Mouse (Mus musculus) splenic B cell, adult 2 months (primary cell): ENCODE data around the gene Zfp639.
A peak's percentile ranks its signal among the peaks of the same experiment; 100 is the strongest.

Source experiments
- DNase-seq: peaks from one replicate; pipeline ENCODE4 v3.0.0-alpha.2; 2011; ENCODE audit warnings: low read depth, low spot score
- H3K27me3 ChIP-seq: 2 replicates; pipeline ENCODE4 v1.6.1; 2012; ENCODE audit warnings: mild to moderate bottlenecking, low read length, moderate library complexity, mixed read lengths; ENCODE audit not compliant: control insufficient read depth, poor library complexity, insufficient read depth, severe bottlenecking
- H3K36me3 ChIP-seq: 2 replicates; pipeline ENCODE4 v1.6.1; 2012; ENCODE audit warnings: mild to moderate bottlenecking, low read length, moderate library complexity, mixed read lengths; ENCODE audit not compliant: control insufficient read depth, poor library complexity, insufficient read depth, severe bottlenecking

The Zfp639 gene

GRCm38 (mm10) chr3:32509496-32510374 lies at the start of gene Zfp639:
Gene Zfp639, plus strand, starts transcription at chr3:32510259.
- no peak for DNase-seq
- peaks cover 5% of the 10 kb centered on the region; the same call in 1 of the 2 replicates for H3K36me3 ChIP-seq
- H3K27me3 ChIP-seq, result no peaks in the 10 kb centered on the region

GRCm38 (mm10) chr3:32467321-32467720 lies 42.7 kb upstream of the Zfp639 start:
- H3K36me3 ChIP-seq, result peaks cover 8% of the 10 kb centered on the region
- DNase-seq, result no peak
- H3K27me3 ChIP-seq, result no peaks in the 10 kb centered on the region

GRCm38 (mm10) chr3:32468411-32468810 lies 41.6 kb upstream of the Zfp639 start:
- no peaks in the 10 kb centered on the region for H3K36me3 ChIP-seq
- no peaks in the 10 kb centered on the region for H3K27me3 ChIP-seq
- no peak for DNase-seq

- Histone ChIP-seq H3K27me3 (no peaks in the 10 kb centered on the region), H3K36me3 (no peaks in the 10 kb centered on the region)
- no peak for DNase-seq
Measured at GRCm38 (mm10) chr3:32470449-32470848, 39.6 kb upstream of the Zfp639 start.

DNA sequence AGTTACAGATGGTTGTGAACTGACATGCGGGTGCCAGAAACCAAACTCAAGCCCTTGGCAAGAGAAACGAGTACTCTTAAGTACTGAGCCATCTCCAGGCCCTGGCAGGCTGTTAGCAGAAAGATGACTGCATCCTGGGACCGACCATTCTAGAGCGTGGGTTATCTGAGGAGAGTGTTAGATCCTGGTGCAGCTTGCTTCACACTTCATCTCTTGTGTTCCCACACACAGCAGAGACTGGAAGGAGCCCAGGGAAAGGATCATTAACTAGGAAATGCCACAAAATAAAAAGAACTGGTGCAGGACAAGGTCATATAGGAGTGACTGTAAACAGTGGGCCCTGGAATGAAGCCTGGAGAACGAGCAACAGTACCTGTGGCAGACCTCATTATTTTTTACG lies 39.0 kb upstream of the Zfp639 start:
- Histone ChIP-seq H3K36me3 (no peaks in the 10 kb centered on the region), H3K27me3 (no peaks in the 10 kb centered on the region)
- DNase-seq, result no peak

GRCm38 (mm10) chr3:32472191-32472900 lies 37.7 kb upstream of the Zfp639 start:
- DNase-seq, result no peak
- Histone ChIP-seq H3K27me3 (no peaks in the 10 kb centered on the region), H3K36me3 (no peaks in the 10 kb centered on the region)

- H3K36me3 ChIP-seq, result no peaks in the 10 kb centered on the region
- no peaks in the 10 kb centered on the region for H3K27me3 ChIP-seq
- DNase-seq, result no peak
Measured at GRCm38 (mm10) chr3:32473184-32473583, 36.9 kb upstream of the Zfp639 start.

DNA sequence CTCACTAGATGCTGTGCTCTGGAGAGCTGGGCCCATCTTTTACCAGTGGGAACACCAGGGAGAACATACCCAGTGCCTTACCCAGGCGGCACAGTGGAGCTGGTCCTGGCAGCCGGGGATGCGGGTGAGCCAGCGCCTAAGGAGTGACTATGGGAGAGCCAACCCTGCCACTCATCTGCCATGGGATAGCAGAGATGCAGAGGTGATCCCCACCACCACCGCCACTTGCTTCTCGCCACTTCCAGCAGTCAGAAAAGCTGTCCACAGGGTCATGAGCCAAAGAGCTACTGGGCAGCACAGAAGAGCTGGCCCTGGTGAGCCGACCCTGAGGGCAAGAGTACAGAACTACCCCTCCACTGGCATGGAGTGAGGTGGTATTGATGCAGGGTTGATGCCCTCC lies 30.1 kb upstream of the Zfp639 start:
- Histone ChIP-seq H3K27me3 (no peaks in the 10 kb centered on the region), H3K36me3 (no peaks in the 10 kb centered on the region)
- no peak for DNase-seq

DNA sequence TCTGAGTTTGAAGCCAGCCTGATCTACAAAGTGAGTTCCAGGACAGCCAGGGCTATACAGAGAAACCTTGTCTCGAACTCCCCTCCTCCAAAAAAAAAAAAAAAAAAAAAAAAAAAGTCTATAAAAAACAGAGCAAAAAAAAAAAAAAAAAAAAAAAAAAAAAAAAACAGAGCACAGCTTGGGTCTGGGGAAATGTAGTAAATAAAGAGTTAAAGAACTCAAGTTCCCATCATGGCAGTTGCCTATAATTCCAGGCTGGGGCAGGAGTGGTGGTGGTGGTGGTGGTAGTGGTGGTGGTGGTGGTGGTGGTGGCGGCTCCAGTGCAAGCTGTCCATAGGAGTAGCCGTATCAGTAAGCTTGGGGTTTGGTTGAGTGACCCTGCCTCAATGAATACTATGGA lies 27.0 kb upstream of the Zfp639 start:
- no peak for DNase-seq
- no peaks in the 10 kb centered on the region for H3K27me3 ChIP-seq

DNA sequence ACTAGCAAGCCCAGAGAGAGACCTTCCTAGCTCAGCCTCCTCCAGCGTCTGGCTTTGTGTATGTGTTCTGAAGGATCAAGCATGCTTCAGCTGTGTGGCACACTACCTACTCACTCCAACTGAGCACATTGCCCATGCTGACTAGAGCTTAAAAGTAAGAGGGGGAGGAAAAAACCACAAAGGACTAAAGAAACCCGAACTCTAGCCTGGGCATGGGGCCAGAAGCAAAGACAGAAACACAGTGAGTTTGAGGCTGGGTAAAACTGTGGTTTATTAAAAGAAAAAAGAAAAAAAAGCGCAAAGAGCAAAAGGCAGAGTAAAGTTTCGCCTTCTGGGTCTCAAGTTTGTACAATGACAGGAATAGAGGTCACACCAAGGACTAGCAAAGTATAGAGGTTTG lies 23.5 kb upstream of the Zfp639 start:
- no peaks in the 10 kb centered on the region for H3K36me3 ChIP-seq
- H3K27me3 ChIP-seq, result no peaks in the 10 kb centered on the region
- no peak for DNase-seq

More for the DNA sequence above, 27.0 kb upstream of the Zfp639 start:
- no peaks in the 10 kb centered on the region for H3K36me3 ChIP-seq

- DNase-seq, result no peak
- no peaks in the 10 kb centered on the region for H3K27me3 ChIP-seq
Measured at GRCm38 (mm10) chr3:32488172-32488571, 21.9 kb upstream of the Zfp639 start.

GRCm38 (mm10) chr3:32490076-32490927 lies 19.8 kb upstream of the Zfp639 start:
- H3K36me3 ChIP-seq, result no peaks in the 10 kb centered on the region
- peak; percentile 93 for DNase-seq
- H3K27me3 ChIP-seq, result no peaks in the 10 kb centered on the region

More at GRCm38 (mm10) chr3:32488172-32488571, 21.9 kb upstream of the Zfp639 start:
- H3K36me3 ChIP-seq, result no peaks in the 10 kb centered on the region

GRCm38 (mm10) chr3:32490928-32491315 lies 19.1 kb upstream of the Zfp639 start:
- DNase-seq, result peak; percentile 76

More at GRCm38 (mm10) chr3:32490928-32491315, 19.1 kb upstream of the Zfp639 start:
- H3K36me3 ChIP-seq, result no peaks in the 10 kb centered on the region
- no peaks in the 10 kb centered on the region for H3K27me3 ChIP-seq
